Mouse (Mus musculus) kidney, postnatal 0 days (tissue): ENCODE data around the gene Hoxa11. TPM values are rescaled to one million over a fixed set of nuclear protein-coding genes. Genes with fewer than 3 reads are reported as not detected.

Experiments
- ATAC-seq: fragments of 200-750 bp; cut with Nextera tagmentation; replicated peaks from 2 replicates; pipeline ENCODE4 v1.8.0; 2017; ENCODE audit warnings: low read depth, moderate number of reproducible peaks, moderate TSS enrichment, moderate library complexity; ENCODE audit not compliant: low FRiP score
- DNase-seq: peaks from one replicate; pipeline ENCODE4 v3.0.0-alpha.2; 2016; ENCODE audit warnings: low spot score
- H3K27ac ChIP-seq: fragments of 300-500 bp; sonication (generic); 2 replicates; pipeline ENCODE4 v1.5.1; 2014; ENCODE audit warnings: mild to moderate bottlenecking
- H3K27me3 ChIP-seq: fragments of 300-500 bp; sonication (generic); 2 replicates; pipeline ENCODE4 v1.6.1; 2014; ENCODE audit warnings: low read length, mixed read lengths; ENCODE audit not compliant: insufficient read depth
- H3K36me3 ChIP-seq: fragments of 300-500 bp; sonication (generic); 2 replicates; pipeline ENCODE4 v1.6.1; 2014; ENCODE audit warnings: low read length, mixed read lengths; ENCODE audit not compliant: insufficient read depth
- H3K4me1 ChIP-seq: fragments of 300-500 bp; sonication (generic); replicated peaks from 2 replicates; pipeline ENCODE4 v1.6.1; 2014; ENCODE audit warnings: antibody characterized with exemption, low read length, mixed read lengths; ENCODE audit not compliant: insufficient read depth
- H3K4me2 ChIP-seq: fragments of 300-500 bp; sonication (generic); 2 replicates; pipeline ENCODE4 v1.6.1; 2014; ENCODE audit warnings: mild to moderate bottlenecking, low read length, moderate library complexity, mixed read lengths
- H3K4me3 ChIP-seq: fragments of 300-500 bp; sonication (generic); replicated peaks from 2 replicates; pipeline ENCODE4 v1.5.1; 2014; ENCODE audit warnings: low read depth, low read length
- H3K9ac ChIP-seq: fragments of 300-500 bp; sonication (generic); 2 replicates; pipeline ENCODE4 v1.6.1; 2014; ENCODE audit warnings: low read depth, low read length
- H3K9me3 ChIP-seq: fragments of 300-500 bp; sonication (generic); replicated peaks from 2 replicates; pipeline ENCODE4 v1.6.1; 2016; ENCODE audit warnings: low read length, inconsistent platforms, mixed read lengths
- CTCF ChIP-seq: IDR thresholded peaks from 2 replicates; pipeline ENCODE4 v1.5.1; 2016; ENCODE audit warnings: antibody characterized with exemption, low read depth, mild to moderate bottlenecking, moderate library complexity
- WGBS: fragments of 180-500 bp; shearing (Covaris S2); extraction: QIAGEN DNeasy Blood & Tissue Kit; methylation state at CpG from one replicate; pipeline ENCODE4 v1.1.7; 2014; 5-methylcytosine and 5-hydroxymethylcytosine counted together
- polyA plus RNA-seq: library from polyadenylated mRNA; unstranded; fragments of >200 nt; fragmentation: Nextera tagmentation; extraction: Ambion mirVana; gene quantifications from 2 replicates; pipeline ENCODE4 v1.2.1, GENCODE M21; 2015

The Hoxa11 gene
- polyA plus RNA-seq, 1 experiment from 2014 or later: 27.7 TPM

DNA sequence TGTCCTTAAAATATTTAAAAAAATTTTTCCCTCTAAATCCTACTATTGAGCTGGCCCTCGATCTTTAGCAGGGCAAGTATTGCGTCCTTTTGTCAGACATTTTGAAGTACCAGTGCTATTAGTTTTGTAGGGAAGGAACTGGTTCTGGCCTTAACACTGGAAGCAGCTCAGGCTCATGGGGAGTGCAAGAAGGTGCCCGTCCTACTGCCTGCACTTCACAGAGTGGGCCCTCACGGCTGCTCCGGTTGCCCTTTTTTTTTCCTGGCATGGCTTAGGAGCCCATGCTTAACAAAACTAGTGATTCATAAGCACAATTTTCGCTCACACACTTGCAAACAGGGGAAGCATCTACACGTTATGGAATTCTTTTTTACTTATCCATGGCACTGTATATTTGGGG, 6.6 kb downstream of the Hoxa11 start:
- DNase-seq: peak; percentile 70
- TF ChIP-seq CTCF: no peak
- H3K4me2 ChIP-seq: peak overlapping the region; percentile 92
- H3K9ac ChIP-seq: peak overlapping the region; percentile 98
- peaks cover 13% of the 10 kb centered on the region for H3K4me1 ChIP-seq
- H3K27ac ChIP-seq: peak overlapping the region; percentile 97; the same call in 1 of the 2 replicates
- H3K27me3 ChIP-seq: no peaks in the 10 kb centered on the region
- ATAC-seq: no peak
- H3K36me3 ChIP-seq: no peaks in the 10 kb centered on the region
- no peaks in the 10 kb centered on the region for H3K9me3 ChIP-seq
- peak overlapping the region; percentile 85 for H3K4me3 ChIP-seq
- WGBS: 3% methylated on average over 7 of the region's 7 CpGs

DNA sequence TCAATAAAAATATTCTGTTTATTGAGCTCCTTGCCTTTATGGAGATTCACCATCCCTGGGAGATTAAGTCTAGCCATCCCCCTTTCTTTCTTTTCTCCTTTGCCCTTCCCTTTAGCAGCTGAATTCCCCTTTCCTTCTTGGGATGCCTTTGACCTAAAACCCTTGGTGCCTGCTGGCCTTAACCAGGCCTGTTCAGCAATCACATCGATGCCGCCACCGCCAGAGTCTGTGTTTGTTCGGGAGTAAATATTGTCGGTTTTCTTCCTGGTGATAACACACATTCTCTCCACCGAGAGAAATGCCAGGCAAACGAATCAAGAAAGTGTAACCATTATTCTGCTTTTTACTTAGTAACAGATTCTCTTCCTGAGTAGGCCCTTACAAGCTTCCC, 7.5 kb downstream of the Hoxa11 start:
- DNase-seq (no peak), ATAC-seq (no peak)
- Histone ChIP-seq H3K4me2 (peak overlapping the region; percentile 92), H3K9me3 (no peaks in the 10 kb centered on the region), H3K27me3 (no peaks in the 10 kb centered on the region), H3K27ac (peak overlapping the region; percentile 55; the same call in 1 of the 2 replicates), H3K4me1 (peaks cover 13% of the 10 kb centered on the region), H3K4me3 (peak overlapping the region; percentile 85), H3K9ac (peak overlapping the region; percentile 98), H3K36me3 (no peaks in the 10 kb centered on the region)
- TF ChIP-seq CTCF: no peak
- WGBS: 11% methylated on average over 7 of the region's 7 CpGs

DNA sequence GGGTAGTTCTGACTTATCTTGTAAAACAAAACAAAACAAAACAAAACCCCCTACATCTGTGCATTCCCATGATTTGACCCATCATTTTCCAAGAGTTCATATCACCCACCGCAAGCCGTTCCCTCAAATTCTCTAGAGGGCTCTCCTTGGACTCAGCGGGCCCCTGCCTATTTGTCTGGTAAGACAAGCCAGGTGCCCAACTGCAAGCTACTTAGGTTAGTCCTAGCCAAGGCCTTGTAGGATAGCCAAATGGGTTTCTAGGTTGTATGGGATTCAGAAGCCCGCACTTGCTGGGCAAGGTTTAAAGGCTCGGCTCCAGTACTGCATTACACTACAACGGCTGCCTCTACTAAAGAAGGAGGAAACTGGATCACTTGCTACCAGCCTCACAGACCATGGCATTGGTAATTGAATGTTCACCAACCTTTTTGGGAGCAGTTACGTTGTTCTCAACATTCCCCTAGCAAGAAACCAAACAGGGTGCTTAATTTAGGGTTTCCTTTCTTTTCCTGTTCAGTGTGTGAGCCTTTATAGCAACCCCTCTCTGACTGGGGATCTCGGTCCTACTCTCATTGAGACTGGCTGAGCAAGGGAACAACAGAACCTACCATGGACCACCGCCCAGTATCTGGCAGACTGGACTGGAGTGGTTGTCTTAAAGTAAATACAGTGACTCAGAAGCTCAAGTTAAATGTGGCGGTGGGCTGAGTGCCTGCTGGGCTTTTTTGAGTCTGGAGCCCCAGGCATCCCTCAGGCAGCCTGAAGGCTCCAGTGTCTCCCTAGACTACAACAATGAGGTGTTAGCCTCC, 8.1 kb downstream of the Hoxa11 start:
- WGBS: 19% methylated on average over 10 of the region's 10 CpGs
- no peak for TF ChIP-seq CTCF
- ATAC-seq: no peak
- Histone ChIP-seq H3K4me2 (peak overlapping the region; percentile 92), H3K9me3 (no peaks in the 10 kb centered on the region), H3K4me1 (peaks cover 13% of the 10 kb centered on the region), H3K36me3 (no peaks in the 10 kb centered on the region), H3K27me3 (no peaks in the 10 kb centered on the region), H3K9ac (peak overlapping the region; percentile 98), H3K4me3 (peak overlapping the region; percentile 85), H3K27ac (peak overlapping the region; percentile 55)
- peak; percentile 57 for DNase-seq

GRCm38 (mm10) chr6:52236806-52237205, 8.8 kb downstream of the Hoxa11 start:
- H3K27ac ChIP-seq: peak overlapping the region; percentile 55; the same call in 1 of the 2 replicates
- H3K36me3 ChIP-seq: no peaks in the 10 kb centered on the region
- no peaks in the 10 kb centered on the region for H3K27me3 ChIP-seq
- H3K4me1 ChIP-seq: peaks cover 13% of the 10 kb centered on the region
- no peak for ATAC-seq
- H3K4me3 ChIP-seq: peak overlapping the region; percentile 85
- peak overlapping the region; percentile 92 for H3K4me2 ChIP-seq
- TF ChIP-seq CTCF: no peak
- H3K9ac ChIP-seq: peak overlapping the region; percentile 98
- DNase-seq: no peak
- 27% methylated on average over 3 of the region's 3 CpGs for WGBS
- H3K9me3 ChIP-seq: no peaks in the 10 kb centered on the region

GRCm38 (mm10) chr6:52235866-52236265, 9.7 kb downstream of the Hoxa11 start:
- H3K9me3 ChIP-seq: no peaks in the 10 kb centered on the region
- ATAC-seq (no peak), DNase-seq (no peak)
- no peak for TF ChIP-seq CTCF
- H3K36me3 ChIP-seq: no peaks in the 10 kb centered on the region
- no peaks in the 10 kb centered on the region for H3K27me3 ChIP-seq
- peaks cover 5% of the 10 kb centered on the region for H3K4me1 ChIP-seq
- WGBS: 30% methylated on average over 6 of the region's 6 CpGs
- H3K9ac ChIP-seq: peak overlapping the region; percentile 98; the same call in 1 of the 2 replicates
- H3K4me2 ChIP-seq: peak overlapping the region; percentile 92
- H3K27ac ChIP-seq: peak overlapping the region; percentile 97
- H3K4me3 ChIP-seq: peak overlapping the region; percentile 85

DNA sequence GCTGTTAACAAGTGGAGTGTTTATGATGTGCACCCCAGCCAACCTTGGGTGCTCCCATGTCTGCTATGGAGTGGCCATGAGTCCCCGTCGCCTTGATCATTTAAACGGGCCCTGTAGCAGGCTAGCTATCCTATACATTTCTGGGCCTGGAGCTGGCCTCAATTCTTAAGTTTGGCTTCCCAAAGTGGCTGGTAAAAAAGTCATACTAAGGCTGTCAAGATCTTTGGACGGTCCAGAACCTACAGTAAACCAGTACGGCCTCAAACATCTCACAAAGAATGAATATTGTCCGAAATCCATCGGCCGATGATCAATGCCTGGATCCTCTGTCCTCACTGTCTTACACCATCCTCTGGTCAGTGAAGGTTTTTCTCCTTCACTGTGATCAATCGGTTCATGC, 10.3 kb downstream of the Hoxa11 start:
- Histone ChIP-seq H3K4me3 (peak overlapping the region; percentile 85), H3K27me3 (no peaks in the 10 kb centered on the region), H3K27ac (peak overlapping the region; percentile 97)

More for the DNA sequence above, 10.3 kb downstream of the Hoxa11 start:
- 23% methylated on average over 9 of the region's 9 CpGs for WGBS
- H3K9me3 ChIP-seq: no peaks in the 10 kb centered on the region
- TF ChIP-seq CTCF: no peak
- peaks cover 4% of the 10 kb centered on the region; the same call in 1 of the 2 replicates for H3K4me1 ChIP-seq
- ATAC-seq (no peak), DNase-seq (no peak)
- H3K36me3 ChIP-seq: no peaks in the 10 kb centered on the region
- H3K9ac ChIP-seq: peak overlapping the region; percentile 98
- H3K4me2 ChIP-seq: peak overlapping the region; percentile 92
